Mouse (Mus musculus): ENCODE results near the gene Foxn2. TPM values are rescaled to one million over a fixed set of nuclear protein-coding genes. Genes with fewer than 3 reads are reported as not detected.

Gene Foxn2
- polyA plus RNA-seq, 1 experiment from 2014 or later: 10.3 TPM

Other genes starting within 250 kb of the Foxn2 start
- gene Ppp1r21, start 89.4 kb downstream of the Foxn2 start, polyA plus RNA-seq (2016; fragmentation: Nextera tagmentation; extraction: Ambion mirVana): 18.3 and 18.9 TPM in 2 replicates
- 1.4 and 2.3 TPM in 2 replicates for gene Ston1, start 157.0 kb downstream of the Foxn2 start, polyA plus RNA-seq (2016; fragmentation: Nextera tagmentation; extraction: Ambion mirVana)
- gene Gtf2a1l, start 227.9 kb downstream of the Foxn2 start, polyA plus RNA-seq (2016; fragmentation: Nextera tagmentation; extraction: Ambion mirVana): 0.10 and 0.43 TPM in 2 replicates